Mouse (Mus musculus) naive thymus-derived CD4-positive, alpha-beta T cell, adult 2 months (primary cell): ENCODE results near the gene Shc2.

Source experiments
- DNase-seq: peaks from one replicate; pipeline ENCODE4 v3.0.0-alpha.2; 2011; ENCODE audit warnings: low read depth

Shc2 gene

GRCm38 (mm10) chr10:79580356-79580755 lies 57.4 kb downstream of the Shc2 start:
- no peak for DNase-seq

- no peak for DNase-seq
These were observed 57.9 kb downstream of the Shc2 start for GRCm38 (mm10) chr10:79579781-79580180.

- DNase-seq, result no peak
These were observed 58.8 kb downstream of the Shc2 start for GRCm38 (mm10) chr10:79578891-79579290.

- no peak for DNase-seq
These were observed 59.4 kb downstream of the Shc2 start for GRCm38 (mm10) chr10:79578276-79578675.

- no peak for DNase-seq
These were observed 60.3 kb downstream of the Shc2 start for GRCm38 (mm10) chr10:79577376-79577775.

- no peak for DNase-seq
These were observed 62.0 kb downstream of the Shc2 start for GRCm38 (mm10) chr10:79575754-79576153.

GRCm38 (mm10) chr10:79574796-79575195 lies 62.9 kb downstream of the Shc2 start:
- DNase-seq, result no peak

DNA sequence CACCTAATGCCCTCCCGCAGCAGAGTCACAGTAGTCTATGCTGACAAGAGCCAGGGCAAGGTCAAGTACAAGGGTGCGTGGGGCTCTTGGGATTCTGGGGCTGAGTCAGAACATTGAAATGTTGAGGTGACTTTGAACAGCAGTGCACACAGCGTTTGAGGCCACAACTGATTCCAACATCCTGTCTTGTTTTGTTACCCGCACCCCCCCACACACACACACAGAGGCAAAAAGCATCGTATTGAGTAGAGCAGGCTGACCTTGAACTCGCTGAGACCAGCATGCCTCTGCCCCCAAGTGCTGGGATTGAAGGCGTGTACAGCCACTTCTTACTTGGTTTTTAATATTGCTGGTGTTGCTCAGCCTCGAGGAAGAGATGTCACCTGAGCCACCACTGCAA lies 63.4 kb downstream of the Shc2 start:
- DNase-seq, result no peak

DNA sequence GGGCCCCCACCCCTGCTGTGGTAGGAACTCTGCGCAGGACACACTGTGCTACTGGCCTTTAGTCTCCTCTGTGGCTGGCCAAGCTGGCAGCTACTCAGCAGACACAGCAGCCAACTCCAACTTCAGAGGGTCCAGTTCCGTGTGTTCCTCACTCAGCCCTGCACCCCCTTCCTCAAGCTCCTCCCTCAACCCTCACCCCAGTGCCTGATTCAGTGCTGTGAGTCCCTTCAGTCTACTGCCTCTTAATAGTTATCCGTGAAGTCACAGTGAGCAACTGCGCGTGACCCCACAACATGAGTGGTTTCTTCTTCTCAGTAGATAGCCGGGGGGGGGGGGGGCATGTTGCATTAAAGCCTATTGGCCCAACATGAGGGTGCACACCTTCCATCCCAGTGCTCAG lies 64.1 kb downstream of the Shc2 start:
- DNase-seq, result no peak

DNA sequence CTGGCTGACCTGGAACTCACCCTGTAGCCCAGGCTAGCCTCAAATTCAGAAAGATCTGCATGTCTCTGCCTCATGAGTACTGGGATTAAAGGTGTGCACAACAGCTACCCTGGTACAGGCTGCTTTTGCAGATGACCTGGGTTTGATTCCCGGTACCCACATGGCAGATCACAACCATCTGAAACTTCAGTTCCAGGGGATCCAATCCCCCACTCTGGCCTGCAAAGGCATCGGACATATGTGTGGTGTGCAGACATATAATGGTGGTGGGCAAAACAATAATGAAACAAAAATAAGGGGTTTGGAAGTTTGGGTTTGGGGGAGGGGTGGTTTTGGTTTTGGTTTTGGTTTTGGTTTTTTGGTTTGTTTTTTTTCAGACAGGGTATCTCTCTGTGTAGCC lies 66.4 kb downstream of the Shc2 start:
- no peak for DNase-seq

- DNase-seq, result no peak
These were observed 67.8 kb downstream of the Shc2 start for GRCm38 (mm10) chr10:79569921-79570320.
